Mouse (Mus musculus) MEL (cell line): Measurements from ENCODE around the gene Map3k1.

Experiments used
- CTCF ChIP-seq, 3 experiments: IDR thresholded peaks in 2 of 3; conservative IDR thresholded peaks in 1 of 3; 2 replicates each; pipeline ENCODE4 v1.5.1; 2011 to 2012; ENCODE audit warnings: low read length in 3 of 3, low read depth in 2 of 3, mild to moderate bottlenecking in 2 of 3, improper control_type of control experiment in 1 of 3, inconsistent platforms in 1 of 3, mixed read lengths in 1 of 3, moderate library complexity in 1 of 3; ENCODE audit not compliant: control insufficient read depth in 1 of 3, insufficient read depth in 1 of 3, poor library complexity in 1 of 3, severe bottlenecking in 1 of 3
- MAX ChIP-seq: IDR thresholded peaks from 2 replicates; pipeline ENCODE4 v1.6.1; 2011; ENCODE audit warnings: low read length, improper control_type of control experiment
- POLR2A ChIP-seq, 2 experiments: IDR thresholded peaks; 2 replicates each; pipeline ENCODE4 v1.6.1; 2011 to 2012; ENCODE audit warnings: low read length in 2 of 2, mild to moderate bottlenecking in 2 of 2, control low read depth in 1 of 2, improper control_type of control experiment in 1 of 2, low read depth in 1 of 2, moderate library complexity in 1 of 2; ENCODE audit not compliant: control insufficient read depth in 1 of 2, insufficient read depth in 1 of 2, poor library complexity in 1 of 2
- POLR2AphosphoS2 ChIP-seq: IDR thresholded peaks from 2 replicates; pipeline ENCODE4 v1.6.1; 2011; ENCODE audit warnings: low read length, improper control_type of control experiment

GRCm38 (mm10) chr13:111801662-111802270 lies 7.0 kb downstream of the Map3k1 start:
- TF ChIP-seq CTCF (IDR thresholded peaks at IDR 0.05 in 2 of 3, conservative IDR thresholded peaks at IDR 0.05 in 1 of 3; ENCODE audit: control insufficient read depth in 1 of 3, insufficient read depth in 1 of 3, low read depth in 2 of 3, low read length in 3 of 3, poor library complexity in 1 of 3, severe bottlenecking in 1 of 3) (no peak), POLR2AphosphoS2 (no peak), POLR2A (IDR thresholded peaks at IDR 0.05; ENCODE audit: control insufficient read depth in 1 of 2, insufficient read depth in 1 of 2, low read depth in 1 of 2, low read length in 2 of 2, poor library complexity in 1 of 2) (no peak), MAX (no peak)
